Mouse (Mus musculus) heart, embryonic 13.5 days (tissue): ENCODE data around the gene Zfp454. TPM values are rescaled to one million over a fixed set of nuclear protein-coding genes. Genes with fewer than 3 reads are reported as not detected.

Experiments
- ATAC-seq: fragments of 200-750 bp; cut with Nextera tagmentation; 2 replicates; pipeline ENCODE4 v1.8.0; 2017; ENCODE audit warnings: moderate TSS enrichment; ENCODE audit not compliant: insufficient number of reproducible peaks, low FRiP score, low TSS enrichment; ENCODE audit errors: extremely low read depth
- H3K27ac ChIP-seq: fragments of 300-500 bp; sonication (generic); replicated peaks from 2 replicates; pipeline ENCODE4 v1.5.1; 2015; ENCODE audit warnings: moderate library complexity, mild to moderate bottlenecking, inconsistent platforms
- H3K27me3 ChIP-seq: fragments of 300-500 bp; sonication (generic); replicated peaks from 2 replicates; pipeline ENCODE4 v1.6.1; 2015; ENCODE audit warnings: mild to moderate bottlenecking, inconsistent platforms
- H3K36me3 ChIP-seq: fragments of 300-500 bp; sonication (generic); 2 replicates; pipeline ENCODE4 v1.6.1; 2015; ENCODE audit warnings: mild to moderate bottlenecking, inconsistent platforms
- H3K4me1 ChIP-seq: fragments of 300-500 bp; sonication (generic); 2 replicates; pipeline ENCODE4 v1.6.1; 2015; ENCODE audit warnings: inconsistent platforms
- H3K4me2 ChIP-seq: fragments of 300-500 bp; sonication (generic); 2 replicates; pipeline ENCODE4 v1.6.1; 2015; ENCODE audit warnings: inconsistent platforms, mild to moderate bottlenecking, moderate library complexity
- H3K4me3 ChIP-seq: fragments of 300-500 bp; sonication (generic); 2 replicates; pipeline ENCODE4 v1.5.1; 2015; ENCODE audit warnings: moderate library complexity, mild to moderate bottlenecking, inconsistent platforms
- H3K9ac ChIP-seq: fragments of 300-500 bp; sonication (generic); 2 replicates; pipeline ENCODE4 v1.6.1; 2015; ENCODE audit warnings: inconsistent platforms, mild to moderate bottlenecking, moderate library complexity
- H3K9me3 ChIP-seq: fragments of 300-500 bp; sonication (generic); 2 replicates; pipeline ENCODE4 v1.6.1; 2016; ENCODE audit warnings: inconsistent platforms
- WGBS: fragments of 180-500 bp; shearing (Covaris S2); methylation state at CpG from one replicate; pipeline ENCODE4 v1.1.7; 2015; ENCODE audit warnings: mixed read lengths; 5-methylcytosine and 5-hydroxymethylcytosine counted together
- polyA plus RNA-seq: library from polyadenylated mRNA; unstranded; fragments of >200 nt; fragmentation: Nextera tagmentation; extraction: Ambion mirVana; gene quantifications from 2 replicates; pipeline ENCODE4 v1.2.1, GENCODE M21; 2015

Gene Zfp454
- polyA plus RNA-seq, 1 experiment from 2014 or later = 2.7 TPM

DNA sequence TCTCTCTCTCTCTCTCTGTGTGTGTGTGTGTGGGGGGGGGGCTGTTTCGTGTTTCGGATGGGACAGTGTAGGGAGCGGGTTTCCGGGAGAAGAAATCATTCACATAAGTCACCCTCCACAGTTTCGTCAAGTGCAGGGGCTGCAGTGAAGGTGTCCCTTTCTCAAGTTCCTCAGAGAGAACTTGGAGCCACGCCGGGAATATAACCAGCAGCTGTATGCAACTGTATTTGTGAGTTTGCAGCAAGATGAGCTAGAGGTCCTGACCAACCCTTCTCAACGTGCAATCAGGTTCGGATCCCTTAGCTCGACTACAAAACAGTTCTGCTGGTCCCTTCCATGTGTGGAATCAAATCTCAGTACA, 538 bp downstream of the Zfp454 start:
- Histone ChIP-seq H3K27ac (peak overlapping the region; percentile 26; the same call in 1 of the 2 replicates), H3K36me3 (peaks cover 19% of the 10 kb centered on the region), H3K9ac (peak overlapping the region; percentile 82), H3K9me3 (no peaks in the 10 kb centered on the region; the same call in 1 of the 2 replicates), H3K4me3 (peak overlapping the region; percentile 57), H3K27me3 (no peaks in the 10 kb centered on the region), H3K4me2 (peak overlapping the region; percentile 76), H3K4me1 (peaks cover 10% of the 10 kb centered on the region)
- ATAC-seq = no peak
- WGBS = 20% methylated on average over 10 of the region's 10 CpGs

DNA sequence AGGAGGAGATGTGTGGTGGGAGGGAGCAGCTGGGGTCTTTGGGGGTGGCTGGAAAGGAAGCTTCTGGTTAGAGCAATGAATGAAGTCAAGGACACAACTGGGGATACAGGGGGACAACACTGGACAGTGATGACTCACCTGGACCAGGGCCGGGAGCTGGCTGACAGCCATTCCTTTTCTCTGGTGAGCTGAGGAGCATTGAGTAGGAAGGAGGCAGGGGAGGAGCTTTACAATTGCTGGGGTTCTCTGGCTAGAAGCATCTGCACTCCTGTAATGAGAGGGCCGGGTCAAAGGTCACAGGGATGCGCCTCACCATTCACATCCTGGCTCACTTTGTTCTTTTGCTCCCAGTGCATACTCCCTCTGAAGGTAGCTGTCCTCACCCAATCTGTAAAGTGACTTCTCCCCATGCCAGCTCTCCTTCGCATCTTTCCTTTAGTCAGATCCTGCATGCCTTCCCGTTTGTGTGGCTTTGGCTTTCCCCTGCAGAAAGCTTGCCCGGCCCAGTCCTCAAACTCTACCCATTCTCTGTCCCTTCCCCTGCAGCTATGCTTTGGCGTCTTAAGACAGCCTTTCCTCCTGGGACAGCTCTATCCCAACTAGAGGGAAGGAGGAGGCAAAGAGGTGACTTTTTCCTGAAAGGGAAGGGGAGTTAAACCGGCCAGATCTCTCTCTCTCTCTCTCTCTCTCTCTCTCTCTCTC, 1.1 kb downstream of the Zfp454 start:
- Histone ChIP-seq H3K9me3 (no peaks in the 10 kb centered on the region), H3K36me3 (peaks cover 19% of the 10 kb centered on the region), H3K4me3 (peak overlapping the region; percentile 57), H3K27ac (no peak overlapping the region), H3K4me2 (peak overlapping the region; percentile 76), H3K27me3 (no peaks in the 10 kb centered on the region), H3K4me1 (peaks cover 10% of the 10 kb centered on the region), H3K9ac (peak overlapping the region; percentile 82)
- no peak for ATAC-seq
- WGBS = 51% methylated on average over 8 of the region's 8 CpGs

GRCm38 (mm10) chr11:50883756-50884155, 3.7 kb downstream of the Zfp454 start:
- ATAC-seq = no peak
- Histone ChIP-seq H3K4me2 (no peak overlapping the region), H3K27ac (no peak overlapping the region), H3K27me3 (no peaks in the 10 kb centered on the region), H3K9me3 (no peaks in the 10 kb centered on the region), H3K9ac (no peak overlapping the region), H3K36me3 (peaks cover 44% of the 10 kb centered on the region), H3K4me3 (no peak overlapping the region), H3K4me1 (peaks cover 10% of the 10 kb centered on the region)
- 65% methylated on average over 3 of the region's 3 CpGs for WGBS

DNA sequence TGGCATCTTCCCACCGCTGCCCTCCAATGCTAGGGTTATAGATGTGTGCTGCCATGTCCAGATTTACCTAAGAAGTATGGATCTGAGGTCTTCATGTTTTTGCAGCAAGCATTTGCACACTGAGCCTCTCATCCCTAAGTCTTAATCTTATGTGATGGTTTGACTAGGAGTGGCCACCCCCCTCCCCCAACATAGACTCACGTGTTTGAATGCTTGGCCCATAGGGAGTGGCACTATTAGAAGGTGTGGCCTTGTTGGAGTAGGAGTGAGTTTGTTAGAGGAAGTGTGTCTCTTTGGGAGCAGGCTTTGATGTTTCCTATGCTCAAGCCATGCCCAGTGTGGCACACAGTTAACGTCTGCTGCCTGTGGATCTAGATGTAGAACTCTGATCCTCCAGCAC, 8.8 kb downstream of the Zfp454 start:
- H3K36me3 ChIP-seq = peaks cover 82% of the 10 kb centered on the region
- 76% methylated on average over 3 of the region's 3 CpGs for WGBS

DNA sequence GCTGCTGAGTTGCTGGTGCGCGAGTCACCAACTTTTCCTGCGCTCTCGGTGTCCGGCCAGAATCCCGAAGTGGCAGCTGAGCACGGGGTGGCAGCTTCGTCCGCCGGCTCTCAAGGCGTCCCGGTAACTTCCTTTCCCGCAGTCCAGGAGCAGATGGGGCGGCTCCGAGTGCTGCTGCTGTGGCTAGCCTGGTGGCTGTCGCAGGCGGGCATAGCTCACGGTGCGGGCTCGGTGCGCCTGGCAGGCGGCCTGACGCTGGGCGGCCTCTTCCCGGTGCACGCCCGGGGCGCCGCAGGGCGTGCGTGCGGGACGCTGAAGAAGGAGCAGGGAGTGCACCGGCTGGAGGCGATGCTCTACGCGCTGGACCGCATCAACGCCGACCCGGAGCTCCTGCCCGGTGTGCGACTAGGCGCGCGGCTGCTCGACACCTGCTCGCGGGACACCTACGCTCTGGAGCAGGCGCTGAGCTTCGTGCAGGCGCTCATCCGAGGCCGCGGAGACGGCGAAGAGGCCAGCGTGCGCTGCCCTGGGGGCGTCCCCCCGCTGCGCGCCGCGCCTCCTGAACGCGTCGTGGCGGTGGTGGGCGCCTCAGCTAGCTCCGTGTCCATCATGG, 36.4 kb downstream of the Zfp454 start:
- WGBS = under 1% methylated on average over 72 of the region's 72 CpGs
- no peaks in the 10 kb centered on the region for H3K36me3 ChIP-seq
- H3K9me3 ChIP-seq = peaks cover 8% of the 10 kb centered on the region; the same call in 1 of the 2 replicates
- no peak for ATAC-seq
- peak overlapping the region; percentile 65 for H3K9ac ChIP-seq
- no peak overlapping the region for H3K27ac ChIP-seq
- peak overlapping the region; percentile 73 for H3K4me2 ChIP-seq
- peaks cover 32% of the 10 kb centered on the region for H3K4me1 ChIP-seq
- peak overlapping the region; percentile 52 for H3K4me3 ChIP-seq
- H3K27me3 ChIP-seq = peaks cover 71% of the 10 kb centered on the region

More for the DNA sequence above, 8.8 kb downstream of the Zfp454 start:
- H3K9ac ChIP-seq = no peak overlapping the region
- H3K9me3 ChIP-seq = peaks cover 29% of the 10 kb centered on the region
- H3K27me3 ChIP-seq = no peaks in the 10 kb centered on the region
- ATAC-seq = no peak
- H3K27ac ChIP-seq = no peak overlapping the region
- no peak overlapping the region for H3K4me3 ChIP-seq
- H3K4me1 ChIP-seq = no peaks in the 10 kb centered on the region
- no peak overlapping the region for H3K4me2 ChIP-seq

DNA sequence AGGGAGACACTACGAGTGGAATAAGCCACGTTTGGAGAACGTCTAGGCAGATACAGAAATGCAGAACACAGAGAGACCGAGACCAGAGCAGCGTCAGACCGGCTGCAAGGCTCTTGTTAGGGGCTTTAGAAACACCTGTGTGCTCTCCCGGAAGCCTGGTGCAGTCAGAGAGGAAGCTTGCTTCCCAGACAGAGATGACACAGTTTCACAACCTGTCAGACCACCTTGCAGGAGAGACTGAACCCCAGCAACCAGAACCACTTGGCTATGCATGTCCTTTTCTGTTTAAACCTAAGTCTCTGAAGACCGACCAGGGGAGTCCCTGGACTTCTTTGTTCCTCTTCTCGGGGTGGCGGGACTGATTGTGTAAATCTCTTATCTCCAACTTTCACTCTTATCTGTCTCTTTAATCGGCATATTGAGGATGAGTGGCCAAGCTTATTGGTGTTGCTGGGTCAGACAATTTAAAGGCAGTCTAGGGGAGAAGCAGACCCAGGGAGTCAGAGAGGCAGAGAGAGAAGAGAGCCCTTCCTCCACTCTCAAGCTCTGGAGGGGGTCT, 37.2 kb downstream of the Zfp454 start, which contains the start of gene Grm6:
Grm6 (plus strand) TSS at position 509 of the 559 bp plus-strand sequence.
- Histone ChIP-seq H3K4me1 (peaks cover 32% of the 10 kb centered on the region), H3K9ac (peak within 1 kb of the TSS; percentile 65), H3K27ac (no peak within 1 kb of the TSS), H3K36me3 (no peaks in the 10 kb centered on the region), H3K4me3 (peak within 1 kb of the TSS; percentile 52), H3K27me3 (peaks cover 75% of the 10 kb centered on the region), H3K9me3 (peaks cover 8% of the 10 kb centered on the region; the same call in 1 of the 2 replicates), H3K4me2 (peak within 1 kb of the TSS; percentile 73)
- ATAC-seq = no peak
- 3% methylated on average over 11 of the region's 11 CpGs for WGBS

GRCm38 (mm10) chr11:50849310-50849709, 38.1 kb downstream of the Zfp454 start:
- H3K9ac ChIP-seq = no peak overlapping the region
- no peak overlapping the region for H3K27ac ChIP-seq
- no peak for ATAC-seq
- H3K4me1 ChIP-seq = peaks cover 32% of the 10 kb centered on the region
- 5% methylated on average over 10 of the region's 10 CpGs for WGBS
- peaks cover 8% of the 10 kb centered on the region; the same call in 1 of the 2 replicates for H3K9me3 ChIP-seq
- peak overlapping the region; percentile 9; the same call in 1 of the 2 replicates for H3K4me3 ChIP-seq
- peak overlapping the region; percentile 73 for H3K4me2 ChIP-seq
- H3K27me3 ChIP-seq = peaks cover 75% of the 10 kb centered on the region
- no peaks in the 10 kb centered on the region for H3K36me3 ChIP-seq

DNA sequence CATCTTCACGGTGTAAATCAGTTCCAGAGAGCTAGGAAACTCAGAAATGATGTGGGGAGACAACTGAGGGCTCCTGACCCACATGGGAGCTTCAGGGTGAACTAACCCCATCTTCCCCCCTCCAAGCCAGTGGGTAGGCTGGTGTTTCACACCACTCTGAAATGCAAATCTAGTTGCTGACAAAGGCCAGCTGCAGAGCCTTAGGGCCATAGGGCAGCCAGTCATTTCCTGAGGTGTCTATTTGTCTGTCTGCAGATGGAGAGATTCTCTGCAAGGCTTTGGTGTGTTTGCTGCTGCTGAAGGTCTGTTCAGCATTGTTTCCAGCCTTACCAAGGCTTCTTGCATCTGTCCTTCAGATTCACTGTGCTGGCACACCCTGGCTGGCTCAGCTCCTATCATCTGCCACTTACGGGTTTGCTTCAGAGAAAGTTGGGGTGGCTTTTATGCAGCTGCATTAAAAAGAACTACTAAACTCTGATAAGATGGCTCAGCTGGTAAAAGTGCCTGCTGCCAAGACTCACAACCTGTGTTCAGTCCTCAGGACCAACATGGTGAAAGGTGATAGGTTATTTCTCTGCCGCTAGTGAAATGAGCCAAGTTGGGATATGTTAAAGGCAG, 38.8 kb downstream of the Zfp454 start:
- Histone ChIP-seq H3K9ac (no peak overlapping the region), H3K4me1 (peaks cover 32% of the 10 kb centered on the region), H3K4me3 (peak overlapping the region; percentile 9; the same call in 1 of the 2 replicates), H3K9me3 (peaks cover 8% of the 10 kb centered on the region; the same call in 1 of the 2 replicates), H3K36me3 (no peaks in the 10 kb centered on the region), H3K27ac (no peak overlapping the region), H3K27me3 (peaks cover 75% of the 10 kb centered on the region), H3K4me2 (no peak overlapping the region)
- WGBS = 31% methylated on average over 3 of the region's 3 CpGs
- ATAC-seq = no peak

- H3K9ac ChIP-seq = no peak overlapping the region
- 70% methylated on average over 5 of the region's 5 CpGs for WGBS
- peaks cover 67% of the 10 kb centered on the region for H3K27me3 ChIP-seq
- peaks cover 8% of the 10 kb centered on the region; the same call in 1 of the 2 replicates for H3K9me3 ChIP-seq
- no peak for ATAC-seq
- H3K36me3 ChIP-seq = no peaks in the 10 kb centered on the region
- no peak overlapping the region for H3K4me2 ChIP-seq
- H3K4me3 ChIP-seq = no peak overlapping the region
- peaks cover 32% of the 10 kb centered on the region for H3K4me1 ChIP-seq
- no peak overlapping the region for H3K27ac ChIP-seq
Observed at GRCm38 (mm10) chr11:50847047-50847446, 40.4 kb downstream of the Zfp454 start.

DNA sequence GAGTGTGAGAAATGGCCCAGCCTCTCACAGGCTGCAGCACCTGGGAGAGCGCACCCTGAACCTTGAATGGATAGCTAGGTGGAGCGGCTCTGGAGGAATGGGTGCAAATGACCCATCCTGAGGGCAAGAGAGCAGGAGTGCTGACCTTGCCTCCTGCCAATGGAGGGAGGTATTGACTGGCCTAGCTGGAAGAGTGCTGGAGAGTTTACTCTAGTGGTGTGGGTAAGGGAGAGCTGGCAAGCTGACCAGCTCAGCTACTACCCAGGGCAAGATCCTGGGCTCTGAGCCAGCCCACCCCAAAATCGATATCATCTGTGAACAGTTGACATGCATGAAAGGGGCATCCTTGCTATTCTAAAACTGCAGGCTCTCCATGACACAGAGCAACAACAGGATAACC, 41.5 kb downstream of the Zfp454 start:
- Histone ChIP-seq H3K36me3 (no peaks in the 10 kb centered on the region), H3K9ac (no peak overlapping the region), H3K4me1 (peaks cover 30% of the 10 kb centered on the region), H3K4me3 (no peak overlapping the region), H3K27ac (no peak overlapping the region), H3K9me3 (peaks cover 8% of the 10 kb centered on the region; the same call in 1 of the 2 replicates), H3K27me3 (peaks cover 56% of the 10 kb centered on the region), H3K4me2 (no peak overlapping the region)
- WGBS = 78% methylated on average over 3 of the region's 3 CpGs
- no peak for ATAC-seq
